Mouse (Mus musculus): ENCODE measurements at regions not wholly inside any gene's neighbourhood (a gene's known extent, or its start where the extent isn't known, plus 50 kb on each side); places are given as distances from the start of the nearest gene placed in this dataset.

GRCm38 (mm10) chr3:14964795-14965194 lies 78.7 kb downstream of the Car2 start:
- TF ChIP-seq EP300 (IDR thresholded peaks at IDR 0.05; ENCODE audit: low read depth in 1 of 2, low read length in 2 of 2) (no peak), CTCF (IDR thresholded peaks at IDR 0.05 in 2 of 3, conservative IDR thresholded peaks at IDR 0.05 in 1 of 3; ENCODE audit: control insufficient read depth in 1 of 3, insufficient read depth in 1 of 3, low read depth in 2 of 3, low read length in 3 of 3, poor library complexity in 1 of 3, severe bottlenecking in 1 of 3) (no peak), POLR2A (IDR thresholded peaks at IDR 0.05; ENCODE audit: control insufficient read depth in 1 of 2, insufficient read depth in 1 of 2, low read depth in 1 of 2, low read length in 2 of 2, poor library complexity in 1 of 2) (no peak), BHLHE40 (IDR thresholded peaks at IDR 0.05; ENCODE audit: borderline replicate concordance, low read depth, low read length) (no peak), NRF1 (IDR thresholded peaks at IDR 0.05; ENCODE audit: insufficient read depth, low read depth, low read length, poor library complexity, severe bottlenecking) (no peak)

Measured in MEL (cell line).